Mouse (Mus musculus): ENCODE results near the gene Hoxd8. TPM values are rescaled to one million over a fixed set of nuclear protein-coding genes. Genes with fewer than 3 reads are reported as not detected.

The Hoxd8 gene
- total RNA-seq, 4 experiments from 2014 or later = not detected

GRCm38 (mm10) chr2:74698201-74699052 lies 6.0 kb upstream of the Hoxd8 start:
- no peak for DNase-seq (ENCODE audit: low spot score in 2 of 2)

GRCm38 (mm10) chr2:74699053-74699430 lies 5.4 kb upstream of the Hoxd8 start:
- DNase-seq (ENCODE audit: low spot score in 2 of 2) = no peak

- no peak for DNase-seq (ENCODE audit: low spot score in 2 of 2)
These were observed 4.5 kb upstream of the Hoxd8 start for GRCm38 (mm10) chr2:74699664-74700545.

GRCm38 (mm10) chr2:74700546-74701112 lies 3.8 kb upstream of the Hoxd8 start:
- DNase-seq (ENCODE audit: low spot score in 2 of 2) = no peak

GRCm38 (mm10) chr2:74701949-74702819 lies 2.2 kb upstream of the Hoxd8 start:
- DNase-seq (ENCODE audit: low spot score in 2 of 2) = peak; percentile 35 to 82

- no peak for DNase-seq (ENCODE audit: low spot score in 2 of 2)
These were observed 1.6 kb upstream of the Hoxd8 start for GRCm38 (mm10) chr2:74702820-74703219.

GRCm38 (mm10) chr2:74703317-74703716 lies 1.1 kb upstream of the Hoxd8 start:
- no peak for DNase-seq (ENCODE audit: low spot score in 2 of 2)

- no peak for DNase-seq (ENCODE audit: low spot score in 2 of 2)
These were observed 559 bp upstream of the Hoxd8 start for GRCm38 (mm10) chr2:74703720-74704392.

- no peak for DNase-seq (ENCODE audit: low spot score in 2 of 2)
These were observed 618 bp downstream of the Hoxd8 start for GRCm38 (mm10) chr2:74704999-74705466.

- DNase-seq (ENCODE audit: low spot score in 2 of 2) = no peak
These were observed 1.2 kb downstream of the Hoxd8 start for GRCm38 (mm10) chr2:74705467-74706089.

GRCm38 (mm10) chr2:74706393-74706960 lies 2.1 kb downstream of the Hoxd8 start:
- DNase-seq (ENCODE audit: low spot score in 2 of 2) = no peak

- DNase-seq (ENCODE audit: low spot score in 2 of 2) = no peak
These were observed 3.2 kb downstream of the Hoxd8 start for GRCm38 (mm10) chr2:74707599-74707998.

- no peak for DNase-seq (ENCODE audit: low spot score in 2 of 2)
These were observed 4.3 kb downstream of the Hoxd8 start for GRCm38 (mm10) chr2:74708676-74709075.

- DNase-seq (ENCODE audit: low spot score in 2 of 2) = no peak
These were observed 5.3 kb downstream of the Hoxd8 start for GRCm38 (mm10) chr2:74709465-74710419.

GRCm38 (mm10) chr2:74710929-74711543 lies 6.6 kb downstream of the Hoxd8 start:
- no peak for DNase-seq (ENCODE audit: low spot score in 2 of 2)

- DNase-seq (ENCODE audit: low spot score in 2 of 2) = no peak
These were observed 7.6 kb downstream of the Hoxd8 start, which contains the start of the genes Hoxd3 and Hoxd4 for GRCm38 (mm10) chr2:74711721-74712621. Gene Hoxd3 (plus strand): TSS chr2:74711927. Gene Hoxd4 (plus strand): TSS chr2:74711929.
